Mouse (Mus musculus): Measurements from ENCODE around the gene Ubald1.

DNA sequence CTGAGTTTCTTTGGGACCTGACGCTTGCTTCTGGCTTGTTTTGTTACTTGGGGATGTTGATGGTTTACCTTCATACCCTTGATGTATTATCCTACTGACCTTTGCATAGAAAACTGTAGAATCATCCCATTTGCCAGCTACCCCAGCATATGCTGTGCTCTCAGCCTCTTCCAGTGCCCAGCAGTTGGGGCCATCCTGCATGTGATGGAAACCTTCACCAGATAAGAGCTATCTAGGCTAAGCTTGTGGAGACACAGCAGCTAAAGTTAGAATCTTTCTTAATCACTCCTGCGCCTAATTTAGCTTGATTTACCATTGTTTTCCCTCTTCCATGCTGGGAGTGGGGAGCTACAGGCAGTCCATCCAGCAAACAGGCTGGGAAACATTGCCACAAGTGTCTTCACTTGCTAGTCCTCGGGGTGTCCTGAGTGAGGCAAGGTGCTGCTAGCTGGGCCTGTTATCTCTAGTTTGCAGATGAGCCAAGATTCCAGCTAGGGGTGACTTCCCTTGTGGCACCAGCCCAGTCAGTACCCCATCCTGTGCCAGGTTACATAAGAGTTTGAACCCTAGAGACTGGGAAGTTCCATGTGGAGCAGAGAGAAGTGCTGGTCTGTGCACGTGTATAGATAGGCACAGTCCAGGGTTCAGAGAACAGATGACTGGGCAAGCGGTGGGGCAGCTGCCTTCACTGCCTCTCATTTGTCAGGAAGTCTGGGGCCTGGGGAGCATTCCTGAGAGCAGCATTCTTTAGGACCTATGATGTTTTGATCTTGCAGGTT is 16.3 kb upstream of the Ubald1 start:
- TF ChIP-seq POLR2A (IDR thresholded peaks at IDR 0.05; ENCODE audit: borderline replicate concordance, control insufficient read depth, low read depth, low read length) (no peak), CTCF (IDR thresholded peaks at IDR 0.05; ENCODE audit: control insufficient read depth, insufficient read depth, low read length) (no peak)

All from bone marrow, adult 2 months (tissue).